Mouse (Mus musculus): ENCODE results near the gene Rasa1.

GRCm38 (mm10) chr13:85282626-85283025 lies 6.3 kb downstream of the Rasa1 start:
- TF ChIP-seq CTCF (IDR thresholded peaks at IDR 0.05): no peak
- no peak for TF ChIP-seq POLR2A (IDR thresholded peaks at IDR 0.05; ENCODE audit: insufficient read depth, low read depth, low read length)

Measured in heart, adult 2 months (tissue).